Mouse (Mus musculus): ENCODE results near the gene Gnb1.
"Not testable (repeated sequence)": the region's sequence is repeated elsewhere in the genome, so short reads cannot be mapped to it uniquely, and the experiment has no call there.

Gnb1 gene

GRCm38 (mm10) chr4:155490990-155491504, at the start of gene Gnb1:
TSS of gene Gnb1 (plus strand) at chr4:155491361.
- peak; percentile 92 for DNase-seq (ENCODE audit: low spot score)

GRCm38 (mm10) chr4:155442808-155443207, 48.4 kb upstream of the Gnb1 start:
- no peak for DNase-seq (ENCODE audit: low spot score)

GRCm38 (mm10) chr4:155451597-155451996, 39.6 kb upstream of the Gnb1 start:
- no peak for DNase-seq (ENCODE audit: low spot score)

GRCm38 (mm10) chr4:155458575-155458974, 32.6 kb upstream of the Gnb1 start:
- DNase-seq (ENCODE audit: low spot score): no peak

- no peak for DNase-seq (ENCODE audit: low spot score)
These were observed 28.1 kb upstream of the Gnb1 start for GRCm38 (mm10) chr4:155463050-155463449.

GRCm38 (mm10) chr4:155463611-155464010, 27.6 kb upstream of the Gnb1 start:
- DNase-seq (ENCODE audit: low spot score): no peak

GRCm38 (mm10) chr4:155464061-155464460, 27.1 kb upstream of the Gnb1 start:
- DNase-seq (ENCODE audit: low spot score): no peak

- DNase-seq (ENCODE audit: low spot score): no peak
These were observed 25.6 kb upstream of the Gnb1 start for GRCm38 (mm10) chr4:155465607-155466006.

GRCm38 (mm10) chr4:155466080-155466479, 25.1 kb upstream of the Gnb1 start:
- no peak for DNase-seq (ENCODE audit: low spot score)

- no peak for DNase-seq (ENCODE audit: low spot score)
These were observed 23.7 kb upstream of the Gnb1 start for GRCm38 (mm10) chr4:155467237-155468010.

GRCm38 (mm10) chr4:155468952-155469351, 22.2 kb upstream of the Gnb1 start, which contains the start of gene Tmem52:
TSS of gene Tmem52 (plus strand) at chr4:155469114.
- peak; percentile 72 for DNase-seq (ENCODE audit: low spot score)

- DNase-seq (ENCODE audit: low spot score): peak; percentile 82
These were observed 21.4 kb upstream of the Gnb1 start for GRCm38 (mm10) chr4:155469590-155470262.

GRCm38 (mm10) chr4:155470263-155470953, 20.8 kb upstream of the Gnb1 start:
- no peak for DNase-seq (ENCODE audit: low spot score)

- DNase-seq (ENCODE audit: low spot score): no peak
These were observed 20.2 kb upstream of the Gnb1 start for GRCm38 (mm10) chr4:155470997-155471396.

GRCm38 (mm10) chr4:155471406-155471805, 19.8 kb upstream of the Gnb1 start:
- DNase-seq (ENCODE audit: low spot score): no peak

GRCm38 (mm10) chr4:155472716-155473290, 18.4 kb upstream of the Gnb1 start:
- no peak for DNase-seq (ENCODE audit: low spot score)

- peak; percentile 67 for DNase-seq (ENCODE audit: low spot score)
These were observed 17.8 kb upstream of the Gnb1 start for GRCm38 (mm10) chr4:155473319-155473718.

- DNase-seq (ENCODE audit: low spot score): not testable (repeated sequence)
These were observed 17.4 kb upstream of the Gnb1 start for GRCm38 (mm10) chr4:155473796-155474195.

GRCm38 (mm10) chr4:155481381-155482124, 9.6 kb upstream of the Gnb1 start:
- peak; percentile 78 for DNase-seq (ENCODE audit: low spot score)

GRCm38 (mm10) chr4:155482125-155482480, 9.1 kb upstream of the Gnb1 start:
- DNase-seq (ENCODE audit: low spot score): no peak

- DNase-seq (ENCODE audit: low spot score): no peak
These were observed 8.2 kb upstream of the Gnb1 start for GRCm38 (mm10) chr4:155482733-155483540.
